Mouse (Mus musculus) heart, adult 2 months (tissue): ENCODE data around the gene Mrc2.

Experiments used
- CTCF ChIP-seq: fragments of 200-600 bp; IDR thresholded peaks from 2 replicates; pipeline ENCODE4 v1.8.1; 2022; ENCODE audit warnings: antibody characterized with exemption, mild to moderate bottlenecking, moderate library complexity
- EP300 ChIP-seq: fragments of 200-500 bp; IDR thresholded peaks from 2 replicates; pipeline ENCODE4 v1.6.1; 2011; ENCODE audit warnings: low read depth, low read length, control low read depth; ENCODE audit not compliant: insufficient read depth
- POLR2A ChIP-seq: fragments of 200-500 bp; IDR thresholded peaks from 2 replicates; pipeline ENCODE4 v1.6.1; 2011; ENCODE audit warnings: mild to moderate bottlenecking, low read depth, low read length, control low read depth; ENCODE audit not compliant: insufficient read depth

DNA sequence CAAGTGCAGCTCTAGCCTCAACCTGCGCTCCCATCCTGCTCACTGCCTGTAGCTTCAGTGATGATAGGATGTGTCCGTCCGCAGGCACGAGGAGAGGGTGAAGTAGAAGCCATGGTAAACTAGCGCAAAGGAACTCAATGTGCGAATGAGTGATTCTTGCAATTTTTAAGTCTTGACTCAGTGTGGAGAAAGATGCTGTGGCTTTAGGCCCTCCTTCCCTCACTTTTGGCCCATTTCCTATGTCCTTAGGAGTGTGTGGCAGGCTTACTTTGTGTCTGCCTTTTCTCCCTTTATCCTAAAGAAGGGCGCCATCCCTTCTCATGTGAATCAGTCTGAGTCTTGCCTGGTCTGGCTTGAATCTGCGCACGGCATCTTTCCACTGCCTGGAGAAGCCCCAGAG lies 9.4 kb upstream of the Mrc2 start:
- TF ChIP-seq POLR2A (no peak), CTCF (no peak), EP300 (no peak)
